Mouse (Mus musculus) liver, embryonic 13.5 days (tissue): ENCODE data around the gene Capza3. TPM values are rescaled to one million over a fixed set of nuclear protein-coding genes. Genes with fewer than 3 reads are reported as not detected.

ENCODE experiments used
- ATAC-seq: fragments of 200-750 bp; cut with Nextera tagmentation; 2 replicates; pipeline ENCODE4 v1.8.0; 2017; ENCODE audit warnings: low read depth, mild to moderate bottlenecking, moderate number of reproducible peaks, moderate library complexity
- DNase-seq: peaks from one replicate; pipeline ENCODE4 v3.0.0; 2022
- H3K27ac ChIP-seq: fragments of 300-500 bp; sonication (generic); 2 replicates; pipeline ENCODE4 v1.5.1; 2015; ENCODE audit warnings: moderate library complexity, mild to moderate bottlenecking, inconsistent platforms
- H3K27me3 ChIP-seq: fragments of 300-500 bp; sonication (generic); 2 replicates; pipeline ENCODE4 v1.6.1; 2015; ENCODE audit warnings: mild to moderate bottlenecking, inconsistent platforms
- H3K36me3 ChIP-seq: fragments of 300-500 bp; sonication (generic); 2 replicates; pipeline ENCODE4 v1.6.1; 2015; ENCODE audit warnings: mild to moderate bottlenecking, inconsistent platforms
- H3K4me1 ChIP-seq: fragments of 300-500 bp; sonication (generic); replicated peaks from 2 replicates; pipeline ENCODE4 v1.6.1; 2015; ENCODE audit warnings: inconsistent platforms
- H3K4me2 ChIP-seq: fragments of 300-500 bp; sonication (generic); 2 replicates; pipeline ENCODE4 v1.6.1; 2015; ENCODE audit warnings: inconsistent platforms, mild to moderate bottlenecking, moderate library complexity
- H3K4me3 ChIP-seq: fragments of 300-500 bp; sonication (generic); replicated peaks from 2 replicates; pipeline ENCODE4 v1.5.1; 2015; ENCODE audit warnings: mild to moderate bottlenecking, inconsistent platforms
- H3K9ac ChIP-seq: fragments of 300-500 bp; sonication (generic); 2 replicates; pipeline ENCODE4 v1.6.1; 2015; ENCODE audit warnings: mild to moderate bottlenecking, inconsistent platforms
- H3K9me3 ChIP-seq: fragments of 300-500 bp; sonication (generic); replicated peaks from 2 replicates; pipeline ENCODE4 v1.6.1; 2016; ENCODE audit warnings: inconsistent platforms
- WGBS: fragments of 180-500 bp; shearing (Covaris S2); methylation state at CpG from one replicate; pipeline ENCODE4 v1.1.7; 2015; ENCODE audit not compliant: insufficient replicate concordance; 5-methylcytosine and 5-hydroxymethylcytosine counted together
- polyA plus RNA-seq: library from polyadenylated mRNA; unstranded; fragments of >200 nt; fragmentation: Nextera tagmentation; extraction: Ambion mirVana; gene quantifications from 2 replicates; pipeline ENCODE4 v1.2.1, GENCODE M21; 2015

The Capza3 gene
- not detected in 2 replicates for polyA plus RNA-seq

- Histone ChIP-seq H3K4me1 (no peaks in the 10 kb centered on the region), H3K27ac (no peak within 1 kb of the TSS), H3K9me3 (no peaks in the 10 kb centered on the region; the same call in 1 of the 2 replicates), H3K27me3 (no peaks in the 10 kb centered on the region), H3K36me3 (no peaks in the 10 kb centered on the region), H3K4me3 (no peak within 1 kb of the TSS), H3K9ac (no peak within 1 kb of the TSS), H3K4me2 (no peak within 1 kb of the TSS)
- ATAC-seq (no peak), DNase-seq (no peak)
- WGBS = 88% methylated on average over 7 of the region's 7 CpGs
Observed at GRCm38 (mm10) chr6:140040952-140041351, at the start of gene Capza3. Gene Capza3 (plus strand): TSS chr6:140041252.

DNA sequence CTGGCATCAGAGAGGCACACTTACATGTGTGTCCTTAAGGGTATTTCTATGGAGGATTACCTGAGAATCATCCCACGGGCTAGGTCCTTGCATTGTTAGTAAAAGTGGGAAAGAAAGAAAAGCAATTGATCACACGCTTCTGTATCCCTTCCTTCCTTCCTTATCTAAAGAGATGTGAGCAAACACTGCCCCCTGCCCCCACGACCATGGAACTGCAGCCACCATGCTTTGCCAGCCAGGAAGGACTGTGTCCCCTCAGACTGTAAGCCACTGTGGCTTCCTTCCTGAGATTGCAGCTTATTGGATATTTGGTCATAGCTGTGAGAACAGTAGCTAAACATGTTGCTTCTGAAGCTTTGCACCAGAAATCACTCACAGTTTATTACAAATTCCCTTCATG is 35.9 kb upstream of the Capza3 start:
- no peak for DNase-seq
- Histone ChIP-seq H3K4me3 (no peak overlapping the region), H3K9ac (no peak overlapping the region), H3K27me3 (no peaks in the 10 kb centered on the region), H3K9me3 (peaks cover 3% of the 10 kb centered on the region; the same call in 1 of the 2 replicates), H3K36me3 (no peaks in the 10 kb centered on the region), H3K27ac (no peak overlapping the region), H3K4me2 (no peak overlapping the region), H3K4me1 (no peaks in the 10 kb centered on the region)
- ATAC-seq = no peak
- 53% methylated on average over 3 of the region's 3 CpGs for WGBS

DNA sequence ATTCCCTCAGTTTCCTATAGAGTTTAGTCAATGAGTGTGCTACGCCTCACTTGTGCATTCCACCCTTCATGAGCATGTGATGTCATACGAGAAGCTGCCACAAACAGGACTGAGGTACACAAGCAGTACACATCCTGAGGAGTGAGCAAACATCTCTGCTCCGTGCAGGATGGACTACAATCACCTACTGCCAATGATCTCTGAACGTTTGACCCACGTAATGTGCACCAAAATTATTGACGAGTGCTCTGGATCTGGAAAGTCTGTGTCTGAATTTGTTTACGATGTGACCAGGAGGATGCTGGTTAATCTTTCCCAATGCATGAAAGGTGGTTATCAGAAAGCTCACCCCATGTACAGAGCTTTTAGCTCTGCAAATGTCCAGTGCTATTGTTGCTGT is 16.6 kb upstream of the Capza3 start:
- no peaks in the 10 kb centered on the region for H3K36me3 ChIP-seq
- ATAC-seq (no peak), DNase-seq (no peak)
- H3K9me3 ChIP-seq = no peaks in the 10 kb centered on the region; the same call in 1 of the 2 replicates
- H3K27me3 ChIP-seq = no peaks in the 10 kb centered on the region
- H3K4me3 ChIP-seq = no peak overlapping the region
- H3K27ac ChIP-seq = no peak overlapping the region
- 51% methylated on average over 7 of the region's 7 CpGs for WGBS
- H3K9ac ChIP-seq = no peak overlapping the region
- no peaks in the 10 kb centered on the region for H3K4me1 ChIP-seq
- no peak overlapping the region for H3K4me2 ChIP-seq

DNA sequence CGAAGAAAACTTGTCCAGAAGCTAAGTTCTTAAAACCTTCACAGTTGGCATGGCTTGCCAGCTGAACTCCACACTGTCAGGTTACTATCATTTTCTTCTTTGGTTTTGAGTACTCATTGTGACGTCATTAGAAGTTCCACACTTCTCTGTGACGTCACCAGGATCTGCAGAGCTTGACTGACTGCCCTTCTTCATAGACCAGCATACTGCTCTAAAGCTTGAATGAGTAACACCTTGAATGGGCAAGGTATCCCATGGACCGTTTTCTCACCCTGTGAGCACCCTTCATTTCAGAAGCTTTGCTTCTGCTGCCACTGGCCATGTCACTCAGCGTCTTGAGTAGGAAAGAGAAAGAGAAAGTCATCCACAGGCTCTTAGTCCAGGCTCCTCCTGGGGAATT is 305 bp downstream of the Capza3 start, which contains the start of gene Plcz1:
Gene Plcz1, minus strand, starts transcription at position 101 of the 400 bp plus-strand sequence.
- H3K4me3 ChIP-seq = no peak within 1 kb of the TSS
- no peak within 1 kb of the TSS for H3K9ac ChIP-seq
- H3K4me2 ChIP-seq = no peak within 1 kb of the TSS
- 64% methylated on average over 5 of the region's 5 CpGs for WGBS
- no peak for ATAC-seq
- DNase-seq = no peak
- no peaks in the 10 kb centered on the region for H3K4me1 ChIP-seq
- no peaks in the 10 kb centered on the region; the same call in 1 of the 2 replicates for H3K9me3 ChIP-seq
- H3K27me3 ChIP-seq = no peaks in the 10 kb centered on the region
- no peaks in the 10 kb centered on the region for H3K36me3 ChIP-seq
- H3K27ac ChIP-seq = no peak within 1 kb of the TSS

GRCm38 (mm10) chr6:140051476-140051875 is 10.4 kb downstream of the Capza3 start:
- H3K36me3 ChIP-seq = no peaks in the 10 kb centered on the region
- WGBS = 79% methylated on average over 5 of the region's 5 CpGs
- no peak overlapping the region for H3K9ac ChIP-seq
- H3K9me3 ChIP-seq = no peaks in the 10 kb centered on the region; the same call in 1 of the 2 replicates
- H3K27me3 ChIP-seq = no peaks in the 10 kb centered on the region
- H3K4me2 ChIP-seq = no peak overlapping the region
- no peak for ATAC-seq
- H3K4me1 ChIP-seq = no peaks in the 10 kb centered on the region
- H3K4me3 ChIP-seq = no peak overlapping the region
- no peak overlapping the region for H3K27ac ChIP-seq
- DNase-seq = no peak

DNA sequence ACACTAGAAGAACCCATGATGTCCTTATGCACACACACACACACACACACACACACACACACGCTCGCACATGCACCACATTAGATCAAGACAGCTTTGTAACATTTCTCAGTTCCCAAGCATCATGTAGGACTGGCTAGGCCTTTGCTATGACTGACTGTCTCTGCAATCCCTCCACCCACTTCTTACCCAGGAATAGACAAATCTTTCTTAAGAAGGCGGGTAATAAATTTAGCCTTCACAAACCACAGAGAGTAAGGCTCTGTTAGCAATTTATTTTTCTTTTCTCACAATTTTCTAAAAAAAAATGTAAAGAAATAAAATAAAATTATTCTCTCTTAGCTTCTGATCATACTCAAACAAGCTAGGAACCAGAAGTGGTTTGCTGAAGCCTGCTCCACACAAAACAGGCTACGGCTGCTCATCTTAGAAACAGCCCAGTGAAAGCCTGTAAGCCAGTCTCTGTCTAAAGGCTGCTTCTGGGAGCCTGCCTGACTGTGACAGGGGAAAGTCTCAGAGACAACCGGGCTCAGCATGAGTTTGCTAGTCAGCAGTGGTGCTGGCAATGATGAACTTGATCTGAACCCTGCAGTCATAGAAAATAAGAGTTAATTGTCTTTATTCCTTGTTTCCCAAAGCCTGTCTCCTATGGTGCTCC is 13.3 kb downstream of the Capza3 start:
- WGBS = 69% methylated on average over 5 of the region's 5 CpGs
- Histone ChIP-seq H3K36me3 (no peaks in the 10 kb centered on the region), H3K9me3 (peaks cover 2% of the 10 kb centered on the region; the same call in 1 of the 2 replicates), H3K4me2 (no peak overlapping the region), H3K27me3 (no peaks in the 10 kb centered on the region), H3K9ac (no peak overlapping the region), H3K4me1 (no peaks in the 10 kb centered on the region), H3K4me3 (no peak overlapping the region), H3K27ac (no peak overlapping the region)
- ATAC-seq (no peak), DNase-seq (no peak)

GRCm38 (mm10) chr6:140069177-140069576 is 28.1 kb downstream of the Capza3 start:
- H3K27ac ChIP-seq = no peak overlapping the region
- H3K27me3 ChIP-seq = no peaks in the 10 kb centered on the region
- no peak overlapping the region for H3K9ac ChIP-seq
- peaks cover 2% of the 10 kb centered on the region; the same call in 1 of the 2 replicates for H3K9me3 ChIP-seq
- 74% methylated on average over 8 of the region's 8 CpGs for WGBS
- no peaks in the 10 kb centered on the region for H3K4me1 ChIP-seq
- H3K4me3 ChIP-seq = no peak overlapping the region
- DNase-seq (no peak), ATAC-seq (no peak)
- H3K4me2 ChIP-seq = no peak overlapping the region
- H3K36me3 ChIP-seq = no peaks in the 10 kb centered on the region

DNA sequence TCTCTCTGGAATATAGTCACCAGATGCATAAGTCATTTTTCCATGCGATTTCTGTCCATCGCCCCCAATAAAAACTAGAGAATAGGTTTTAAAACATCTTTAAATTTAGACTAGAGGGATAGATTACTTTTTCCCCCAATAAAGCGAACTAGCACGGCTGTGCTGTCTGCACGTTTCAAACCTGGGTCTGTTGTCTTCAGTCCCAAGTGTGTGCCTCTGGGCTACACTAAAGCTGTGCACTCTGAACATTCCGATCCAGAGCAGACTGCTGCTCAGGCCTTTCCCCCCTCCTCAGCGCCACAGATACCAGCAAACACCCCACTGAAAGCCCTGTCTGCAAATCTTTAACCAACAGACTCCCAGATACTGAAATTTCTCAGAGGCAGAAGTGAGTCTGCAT is 39.9 kb downstream of the Capza3 start:
- no peak overlapping the region for H3K9ac ChIP-seq
- ATAC-seq = no peak
- H3K4me3 ChIP-seq = no peak overlapping the region
- H3K27ac ChIP-seq = no peak overlapping the region
- no peaks in the 10 kb centered on the region for H3K27me3 ChIP-seq
- no peak overlapping the region for H3K4me2 ChIP-seq
- no peaks in the 10 kb centered on the region for H3K36me3 ChIP-seq
- WGBS = 72% methylated on average over 7 of the region's 7 CpGs
- no peaks in the 10 kb centered on the region; the same call in 1 of the 2 replicates for H3K4me1 ChIP-seq
- H3K9me3 ChIP-seq = 0 out of 2 replicates have a peak, but pooled peaks cover 4% of the 10 kb centered on the region
- DNase-seq = no peak

DNA sequence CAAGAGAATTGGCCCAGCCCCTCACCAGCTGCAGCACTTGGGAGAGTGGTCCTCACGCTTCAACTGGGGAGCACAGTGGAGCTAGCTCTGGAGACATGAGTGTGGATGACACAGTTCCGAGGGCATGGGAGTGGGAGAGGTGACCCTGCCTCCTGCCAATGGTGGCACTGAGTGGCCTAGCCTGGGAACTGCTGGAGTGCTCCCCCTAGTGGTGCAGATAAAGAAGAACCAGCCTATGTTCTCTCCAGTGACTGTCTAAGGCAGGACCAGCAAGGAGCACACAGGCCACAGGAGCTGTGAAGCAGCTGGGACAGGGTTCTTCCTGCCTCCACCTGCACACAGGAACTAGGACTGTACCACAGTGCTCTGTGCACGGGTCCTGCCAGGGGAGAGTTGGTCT is 40.7 kb downstream of the Capza3 start:
- WGBS = 53% methylated on average over 3 of the region's 3 CpGs
- ATAC-seq (no peak), DNase-seq (no peak)
- H3K4me3 ChIP-seq = no peak overlapping the region
- 0 out of 2 replicates have a peak, but pooled peaks cover 4% of the 10 kb centered on the region for H3K9me3 ChIP-seq
- H3K27ac ChIP-seq = no peak overlapping the region
- no peak overlapping the region for H3K4me2 ChIP-seq
- no peaks in the 10 kb centered on the region; the same call in 1 of the 2 replicates for H3K4me1 ChIP-seq
- H3K9ac ChIP-seq = no peak overlapping the region
- no peaks in the 10 kb centered on the region for H3K27me3 ChIP-seq
- H3K36me3 ChIP-seq = no peaks in the 10 kb centered on the region

DNA sequence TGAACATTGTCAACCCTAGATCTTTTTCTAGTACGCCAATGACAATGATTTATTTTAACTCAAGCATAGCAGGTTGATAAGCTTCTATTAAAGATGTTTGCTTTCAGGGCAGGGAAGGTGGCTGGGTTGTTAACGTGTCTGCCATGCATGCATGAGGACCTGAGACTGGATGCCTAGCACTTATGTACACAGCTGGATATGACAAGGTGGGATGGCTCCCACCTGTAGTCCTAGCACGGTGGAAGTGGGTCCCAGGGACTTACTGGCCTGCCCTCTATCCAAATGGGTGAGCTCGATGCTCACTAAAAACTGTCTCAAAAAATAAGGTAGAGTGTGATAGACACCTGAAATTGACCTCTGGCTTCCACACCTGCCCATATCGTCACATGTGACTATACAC is 48.8 kb downstream of the Capza3 start:
- Histone ChIP-seq H3K4me3 (no peak overlapping the region), H3K4me2 (no peak overlapping the region), H3K27ac (no peak overlapping the region), H3K9ac (no peak overlapping the region), H3K9me3 (0 out of 2 replicates have a peak, but pooled peaks cover 4% of the 10 kb centered on the region), H3K36me3 (no peaks in the 10 kb centered on the region), H3K4me1 (no peaks in the 10 kb centered on the region), H3K27me3 (no peaks in the 10 kb centered on the region)
- 61% methylated on average over 5 of the region's 5 CpGs for WGBS
- DNase-seq (no peak), ATAC-seq (no peak)
